Mouse (Mus musculus) kidney, postnatal 10 days (tissue): Measurements from ENCODE around the gene Lzts3.

Experiments
- DNase-seq: peaks from one replicate; pipeline ENCODE4 v3.0.0; 2021; ENCODE audit warnings: mixed read lengths

Lzts3 gene

GRCm38 (mm10) chr2:130634739-130635411 lies 7.7 kb downstream of the Lzts3 start:
- DNase-seq, result peak; percentile 43

GRCm38 (mm10) chr2:130634006-130634738 lies 8.4 kb downstream of the Lzts3 start:
- no peak for DNase-seq

- no peak for DNase-seq
These were observed 9.5 kb downstream of the Lzts3 start for GRCm38 (mm10) chr2:130632887-130633675.

GRCm38 (mm10) chr2:130632416-130632815 lies 10.2 kb downstream of the Lzts3 start:
- DNase-seq, result peak; percentile 67

GRCm38 (mm10) chr2:130629839-130630203 lies 12.8 kb downstream of the Lzts3 start, which contains the start of the genes Fastkd5 and Ubox5:
Fastkd5 (minus strand) TSS chr2:130630027.
Ubox5 (minus strand) TSS chr2:130630038.
- DNase-seq, result peak; percentile 97

GRCm38 (mm10) chr2:130629080-130629838 lies 13.3 kb downstream of the Lzts3 start:
- no peak for DNase-seq

- DNase-seq, result no peak
These were observed 14.2 kb downstream of the Lzts3 start for GRCm38 (mm10) chr2:130628424-130628823.

GRCm38 (mm10) chr2:130618972-130619371 lies 23.6 kb downstream of the Lzts3 start:
- DNase-seq, result no peak

- DNase-seq, result peak; percentile 51
These were observed 29.5 kb downstream of the Lzts3 start for GRCm38 (mm10) chr2:130613091-130613490.

GRCm38 (mm10) chr2:130602195-130602594 lies 40.4 kb downstream of the Lzts3 start:
- no peak for DNase-seq

- no peak for DNase-seq
These were observed 44.2 kb downstream of the Lzts3 start for GRCm38 (mm10) chr2:130598399-130598798.

- peak; percentile 54 for DNase-seq
These were observed 45.0 kb downstream of the Lzts3 start for GRCm38 (mm10) chr2:130597601-130598010.

GRCm38 (mm10) chr2:130595596-130595995 lies 47.0 kb downstream of the Lzts3 start:
- DNase-seq, result no peak

- DNase-seq, result no peak
These were observed 51.6 kb downstream of the Lzts3 start for GRCm38 (mm10) chr2:130591016-130591415.

GRCm38 (mm10) chr2:130589761-130590160 lies 52.8 kb downstream of the Lzts3 start:
- no peak for DNase-seq

- DNase-seq, result no peak
These were observed 53.4 kb downstream of the Lzts3 start for GRCm38 (mm10) chr2:130589157-130589556.

GRCm38 (mm10) chr2:130588373-130588772 lies 54.2 kb downstream of the Lzts3 start:
- no peak for DNase-seq

GRCm38 (mm10) chr2:130586016-130586415 lies 56.6 kb downstream of the Lzts3 start:
- no peak for DNase-seq

GRCm38 (mm10) chr2:130583902-130584560 lies 58.6 kb downstream of the Lzts3 start:
- DNase-seq, result no peak
